In the genomic region with DNA sequence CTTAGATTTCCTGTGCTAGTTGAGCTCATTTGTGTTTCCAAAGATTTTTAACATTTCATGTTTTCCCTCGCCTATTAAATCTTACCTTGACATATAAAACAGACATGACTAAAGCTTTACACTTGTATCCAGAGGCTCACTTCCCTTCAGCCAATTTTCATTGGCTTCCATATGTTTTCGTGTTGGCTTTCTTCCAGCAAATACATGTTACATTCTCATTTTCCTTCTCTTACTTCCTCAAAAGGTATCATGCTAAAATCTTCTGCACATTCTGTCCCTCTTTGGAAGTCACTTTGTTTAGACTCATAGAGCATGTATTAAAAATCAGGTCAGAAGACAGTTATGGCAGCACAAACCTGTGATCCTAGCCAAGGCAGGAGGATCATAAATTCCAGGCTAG, we compare ENCODE assay signal across 24 mouse cellular contexts. TPM values are rescaled to one million over a fixed set of nuclear protein-coding genes. Genes with fewer than 3 reads are reported as not detected.
DNase-seq lines count a peak whose midpoint lies in the region; ATAC-seq and TF ChIP-seq lines count a peak whose summit lies in the region.
"Had no signal": no experiment of that assay in that cellular context is flagged by ENCODE, and none has a peak within 500 bp of the region (broad histone marks: within the 10 kb centered on the region; RNA-seq: fewer than 3 reads in every experiment).

No protein-coding gene starts in this region.

- WGBS in embryonic facial prominence, embryonic 15.5 days: 44% methylated on average over 2 of the region's 2 CpGs
- 91% methylated on average over 2 of the region's 2 CpGs for WGBS in hindbrain, embryonic 11.5 days

- peaks cover 52% of the 10 kb centered on the region for H3K4me1 ChIP-seq in embryonic facial prominence, embryonic 15.5 days
- H3K4me1 ChIP-seq in hindbrain, embryonic 11.5 days (replicated peaks; ENCODE audit: control insufficient read depth, insufficient read depth, low read length): no peaks in the 10 kb centered on the region; the same call in 1 of the 2 replicates

- no peaks in the 10 kb centered on the region for H3K36me3 ChIP-seq in embryonic facial prominence, embryonic 15.5 days
- H3K36me3 ChIP-seq in hindbrain, embryonic 11.5 days (ENCODE audit: control insufficient read depth, insufficient read depth, low read length): no peaks in the 10 kb centered on the region
- H3K36me3 ChIP-seq: heart, embryonic 12.5 days; hindbrain, embryonic 10.5 days had no signal

- intact Hi-C loops in gastrocnemius, adult 2 months (cut with DNase I): no loop called here
- intact Hi-C loops in left cerebral cortex, adult 2 months (cut with DNase I): no loop called here
- intact Hi-C loops in left cerebral cortex, postnatal 4 days (cut with DNase I): no loop called here

- no peaks in the 10 kb centered on the region for H3K27me3 ChIP-seq in embryonic facial prominence, embryonic 15.5 days
- H3K27me3 ChIP-seq in hindbrain, embryonic 11.5 days (ENCODE audit: control insufficient read depth, insufficient read depth, low read length): no peaks in the 10 kb centered on the region
- H3K27me3 ChIP-seq: forebrain, embryonic 13.5 days; heart, embryonic 12.5 days had no signal

- DNase-seq in gastrocnemius, adult 2 months: no peak
- no peak for DNase-seq in gastrocnemius, adult 8-10 months (ENCODE audit: low spot score in 2 of 2)
- no peak for DNase-seq in left cerebral cortex, adult 2 months (ENCODE audit: extremely low spot score in 1 of 2, low spot score in 2 of 2)
- DNase-seq in left cerebral cortex, postnatal 4 days: no peak
- no peak for DNase-seq in hindbrain, embryonic 11.5 days (ENCODE audit: low spot score)
- no peak for DNase-seq in heart, adult 8-10 months (ENCODE audit: low spot score)
- DNase-seq: adrenal gland, adult 2 months; adrenal gland, postnatal 25 days; cerebellum, adult 18-20 months; cerebellum, adult 9-11 months; cerebellum, postnatal 36 days; forebrain, postnatal 0 days; gastrocnemius, postnatal 10 days; heart, adult 2 months had no signal

- no peak overlapping the region for H3K9ac ChIP-seq in embryonic facial prominence, embryonic 15.5 days
- H3K9ac ChIP-seq in hindbrain, embryonic 11.5 days (ENCODE audit: low read depth, low read length): no peak overlapping the region
- H3K9ac ChIP-seq: forebrain, embryonic 13.5 days; forebrain, postnatal 0 days; heart, embryonic 12.5 days had no signal

- peak overlapping the region; percentile 48 for H3K27ac ChIP-seq in gastrocnemius, adult 2 months
- peak overlapping the region; percentile 51; the same call in 1 of the 2 replicates for H3K27ac ChIP-seq in left cerebral cortex, adult 2 months
- H3K27ac ChIP-seq in embryonic facial prominence, embryonic 15.5 days (replicated peaks): 0 out of 2 replicates have a peak overlapping the region, but pooled peaks have one; percentile 34
- H3K27ac ChIP-seq in hindbrain, embryonic 11.5 days (ENCODE audit: low read depth, low read length): no peak overlapping the region
- H3K27ac ChIP-seq: forebrain, embryonic 13.5 days; heart, adult 2 months; hindbrain, embryonic 10.5 days had no signal

- TF ChIP-seq CTCF in gastrocnemius, adult 2 months (IDR thresholded peaks at IDR 0.05): no peak
- TF ChIP-seq CTCF in left cerebral cortex, adult 2 months (IDR thresholded peaks at IDR 0.05): no peak

- no peaks in the 10 kb centered on the region for H3K9me3 ChIP-seq in embryonic facial prominence, embryonic 15.5 days (replicated peaks)
- no peaks in the 10 kb centered on the region for H3K9me3 ChIP-seq in hindbrain, embryonic 11.5 days (ENCODE audit: control insufficient read depth, low read length)
- H3K9me3 ChIP-seq: forebrain, embryonic 13.5 days; heart, embryonic 12.5 days; hindbrain, embryonic 10.5 days had no signal

- no peak overlapping the region for H3K4me2 ChIP-seq in embryonic facial prominence, embryonic 15.5 days (replicated peaks)
- no peak overlapping the region for H3K4me2 ChIP-seq in hindbrain, embryonic 11.5 days (replicated peaks; ENCODE audit: low read depth, low read length)
- H3K4me2 ChIP-seq: forebrain, embryonic 13.5 days; heart, embryonic 12.5 days had no signal

- no peak overlapping the region for H3K4me3 ChIP-seq in gastrocnemius, adult 2 months
- no peak overlapping the region for H3K4me3 ChIP-seq in left cerebral cortex, adult 2 months
- no peak overlapping the region for H3K4me3 ChIP-seq in embryonic facial prominence, embryonic 15.5 days (replicated peaks)
- H3K4me3 ChIP-seq in hindbrain, embryonic 11.5 days (ENCODE audit: low read depth, low read length): no peak overlapping the region
- H3K4me3 ChIP-seq: forebrain, embryonic 13.5 days; heart, adult 2 months; heart, embryonic 12.5 days; hindbrain, embryonic 10.5 days had no signal

- ATAC-seq in embryonic facial prominence, embryonic 15.5 days (ENCODE audit: insufficient number of reproducible peaks, low FRiP score, low TSS enrichment, low read depth): no peak
- no peak for ATAC-seq in hindbrain, embryonic 11.5 days (ENCODE audit: low FRiP score)
- ATAC-seq: forebrain, embryonic 13.5 days; forebrain, postnatal 0 days; hindbrain, embryonic 16.5 days had no signal

RNA-seq across cellular contexts. Expression of a gene that starts 10.7 kb away (rescaled TPM):
- total RNA-seq in gastrocnemius, adult 2 months (2021): 10 to 100 TPM; 30.0 to 33.0 TPM
- total RNA-seq in gastrocnemius, adult 8-10 months (2022): 10 to 100 TPM; 21.9 to 29.4 (median 28.6) TPM
- total RNA-seq in left cerebral cortex, adult 2 months (2021): 100 to 1,000 TPM; 332 to 340 TPM
- total RNA-seq in left cerebral cortex, postnatal 4 days (2021): 100 to 1,000 TPM; 185 to 200 TPM
- polyA plus RNA-seq in embryonic facial prominence, embryonic 15.5 days (2015; fragmentation: Nextera tagmentation; extraction: Ambion mirVana): 81.1 and 85.2 TPM in 2 replicates
- polyA plus RNA-seq in hindbrain, embryonic 11.5 days (2014; fragmentation: Nextera tagmentation; extraction: Ambion mirVana): 117 and 123 TPM in 2 replicates
- total RNA-seq in heart, adult 8-10 months (2022): 10 to 100 TPM; 76.2 to 87.9 (median 83.4) TPM

RNA-seq across cellular contexts. Expression of a gene that starts 54.2 kb away (rescaled TPM):
- 10 to 100 TPM; 16.6 to 20.4 TPM for total RNA-seq in gastrocnemius, adult 2 months (2021)
- total RNA-seq in gastrocnemius, adult 8-10 months (2022): 10 to 100 TPM; 15.1 to 18.4 (median 16.5) TPM
- 10 to 100 TPM; 65.9 to 69.0 TPM for total RNA-seq in left cerebral cortex, adult 2 months (2021)
- total RNA-seq in left cerebral cortex, postnatal 4 days (2021): 100 to 1,000 TPM; 114 to 120 TPM
- polyA plus RNA-seq in embryonic facial prominence, embryonic 15.5 days (2015; fragmentation: Nextera tagmentation; extraction: Ambion mirVana): 52.4 and 55.8 TPM in 2 replicates
- polyA plus RNA-seq in hindbrain, embryonic 11.5 days (2014; fragmentation: Nextera tagmentation; extraction: Ambion mirVana): 85.1 and 100 TPM in 2 replicates
- total RNA-seq in heart, adult 8-10 months (2022): 10 to 100 TPM; 17.4 to 22.6 (median 20.4) TPM

RNA-seq across cellular contexts. Expression of a gene that starts 54.5 kb away (rescaled TPM):
- total RNA-seq in gastrocnemius, adult 2 months (2021): not detected
- total RNA-seq in gastrocnemius, adult 8-10 months (2022): not detected
- total RNA-seq in left cerebral cortex, adult 2 months (2021): not detected
- not detected for total RNA-seq in left cerebral cortex, postnatal 4 days (2021)
- not detected in 2 replicates for polyA plus RNA-seq in embryonic facial prominence, embryonic 15.5 days (2015; fragmentation: Nextera tagmentation; extraction: Ambion mirVana)
- polyA plus RNA-seq in hindbrain, embryonic 11.5 days (2014; fragmentation: Nextera tagmentation; extraction: Ambion mirVana): not detected in 2 replicates
- total RNA-seq in heart, adult 8-10 months (2022): not detected
- total RNA-seq: adrenal gland, adult 2 months; adrenal gland, postnatal 25 days; forebrain, postnatal 0 days; gastrocnemius, postnatal 10 days; gastrocnemius, postnatal 4 days; heart, adult 2 months; heart, postnatal 25 days had no signal
- polyA plus RNA-seq: adrenal gland, adult 2 months; C2C12; forebrain, embryonic 13.5 days; forebrain, postnatal 0 days; heart, adult 2 months; heart, embryonic 12.5 days; heart, embryonic 16.5 days; hindbrain, embryonic 10.5 days; hindbrain, embryonic 16.5 days; intestine, embryonic 14.5 days had no signal
